Mouse (Mus musculus): ENCODE data around the gene Vmp1.

- TF ChIP-seq POLR2A (IDR thresholded peaks at IDR 0.05; ENCODE audit: borderline replicate concordance, extremely low read depth, low read depth, low read length) (no peak), CTCF (IDR thresholded peaks at IDR 0.05; ENCODE audit: insufficient read depth, low read length) (no peak)
Observed at GRCm38 (mm10) chr11:86611991-86612390, 71.6 kb downstream of the Vmp1 start.

Measured in lung, adult 2 months (tissue).